Mouse (Mus musculus): ENCODE results near the gene Nr1h4. TPM values are rescaled to one million over a fixed set of nuclear protein-coding genes. Genes with fewer than 3 reads are reported as not detected.

Nr1h4 gene
- polyA plus RNA-seq, 1 experiment from 2014 or later = not detected

DNA sequence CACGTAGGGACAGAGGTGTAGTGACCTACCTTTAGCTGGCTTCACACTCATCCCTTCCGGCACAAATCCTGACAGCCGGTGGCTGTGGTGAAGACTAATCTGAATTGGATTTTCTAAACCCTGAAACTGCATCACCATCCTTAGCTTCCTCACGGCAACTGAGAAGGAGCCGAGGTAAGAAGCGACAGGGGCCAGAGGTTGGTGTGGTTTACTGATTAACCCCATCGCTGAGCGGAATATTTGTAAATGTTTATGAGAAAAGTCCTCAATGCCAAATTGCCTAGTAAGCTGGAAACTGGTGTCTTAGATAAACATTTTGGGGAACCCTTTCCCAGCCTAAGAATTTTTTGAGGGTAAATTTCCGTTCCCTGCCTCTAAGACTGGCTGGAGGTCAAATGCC is 26.9 kb downstream of the Nr1h4 start:
- H3K27ac ChIP-seq = no peak overlapping the region

DNA sequence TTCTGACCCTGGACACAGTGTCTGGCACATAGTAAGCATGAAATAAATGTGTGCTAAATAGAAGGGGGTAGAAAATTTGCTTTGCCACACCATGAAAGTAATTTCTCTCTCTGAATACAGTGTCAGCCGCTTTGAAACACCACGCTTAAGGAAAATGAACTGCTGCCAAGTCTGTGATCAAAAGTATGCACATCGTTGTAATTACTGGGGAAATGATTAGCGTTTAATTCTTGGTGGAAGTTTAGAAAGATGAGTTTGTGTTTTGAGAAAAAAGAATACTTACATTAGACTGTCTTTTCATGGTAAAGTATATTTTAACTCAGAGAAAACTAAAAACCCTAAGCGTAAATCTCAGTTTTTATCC is 27.8 kb downstream of the Nr1h4 start:
- H3K79me2 ChIP-seq (ENCODE audit: inconsistent target) = no peaks in the 10 kb centered on the region
- H3K4me3 ChIP-seq (ENCODE audit: inconsistent target) = no peak overlapping the region
- WGBS (ENCODE audit: missing documents) = 95% methylated on average over 5 of the region's 5 CpGs
- H3K36me3 ChIP-seq (ENCODE audit: inconsistent target) = no peaks in the 10 kb centered on the region
- H3K27ac ChIP-seq = no peak overlapping the region

More for the DNA sequence above, 26.9 kb downstream of the Nr1h4 start:
- no peaks in the 10 kb centered on the region for H3K79me2 ChIP-seq (ENCODE audit: inconsistent target)
- H3K36me3 ChIP-seq (ENCODE audit: inconsistent target) = no peaks in the 10 kb centered on the region
- WGBS (ENCODE audit: missing documents) = 97% methylated on average over 9 of the region's 9 CpGs
- no peak overlapping the region for H3K4me3 ChIP-seq (ENCODE audit: inconsistent target)

DNA sequence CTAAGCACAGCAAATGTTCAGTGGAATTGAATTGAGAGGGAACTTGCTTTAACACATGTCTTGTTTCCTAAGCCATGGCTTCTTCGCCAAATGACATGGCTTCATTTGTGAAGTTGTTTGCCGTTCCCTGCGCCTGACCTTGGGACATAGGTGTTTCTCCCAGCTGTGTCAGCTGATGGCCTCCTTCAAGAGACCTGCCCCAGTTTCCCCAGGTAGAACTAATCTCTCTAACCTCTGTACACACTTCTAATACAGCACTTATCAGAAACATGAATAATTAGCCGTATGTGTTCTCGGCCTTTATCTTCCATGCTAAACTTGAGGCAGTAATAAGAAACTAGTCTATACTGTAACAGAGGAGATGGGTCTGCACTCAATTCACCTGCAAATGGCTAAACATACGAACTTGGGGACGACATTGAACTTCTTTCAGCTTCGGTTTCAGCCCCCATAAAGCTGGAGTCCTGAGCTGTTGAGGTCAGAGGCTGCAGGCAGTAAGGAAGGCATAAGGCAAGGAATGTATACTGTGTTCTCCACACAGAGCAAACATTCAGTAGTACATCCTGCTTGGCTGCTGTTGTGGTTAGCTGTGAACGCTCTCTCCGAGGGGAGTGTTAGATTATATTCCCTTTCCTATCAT is 28.3 kb downstream of the Nr1h4 start:
- 94% methylated on average over 10 of the region's 10 CpGs for WGBS (ENCODE audit: missing documents)
- Histone ChIP-seq H3K27ac (no peak overlapping the region), H3K36me3 (ENCODE audit: inconsistent target) (no peaks in the 10 kb centered on the region), H3K4me3 (ENCODE audit: inconsistent target) (no peak overlapping the region), H3K79me2 (ENCODE audit: inconsistent target) (no peaks in the 10 kb centered on the region)

- Histone ChIP-seq H3K79me2 (ENCODE audit: inconsistent target) (no peaks in the 10 kb centered on the region), H3K36me3 (ENCODE audit: inconsistent target) (no peaks in the 10 kb centered on the region), H3K27ac (no peak overlapping the region), H3K4me3 (ENCODE audit: inconsistent target) (no peak overlapping the region)
- 89% methylated on average over 5 of the region's 5 CpGs for WGBS (ENCODE audit: missing documents)
These were observed 30.3 kb downstream of the Nr1h4 start for GRCm38 (mm10) chr10:89502986-89503560.

GRCm38 (mm10) chr10:89501902-89502301 is 31.5 kb downstream of the Nr1h4 start:
- WGBS (ENCODE audit: missing documents) = 94% methylated on average over 6 of the region's 6 CpGs
- no peaks in the 10 kb centered on the region for H3K79me2 ChIP-seq (ENCODE audit: inconsistent target)
- no peak overlapping the region for H3K27ac ChIP-seq
- no peaks in the 10 kb centered on the region for H3K36me3 ChIP-seq (ENCODE audit: inconsistent target)
- no peak overlapping the region for H3K4me3 ChIP-seq (ENCODE audit: inconsistent target)

DNA sequence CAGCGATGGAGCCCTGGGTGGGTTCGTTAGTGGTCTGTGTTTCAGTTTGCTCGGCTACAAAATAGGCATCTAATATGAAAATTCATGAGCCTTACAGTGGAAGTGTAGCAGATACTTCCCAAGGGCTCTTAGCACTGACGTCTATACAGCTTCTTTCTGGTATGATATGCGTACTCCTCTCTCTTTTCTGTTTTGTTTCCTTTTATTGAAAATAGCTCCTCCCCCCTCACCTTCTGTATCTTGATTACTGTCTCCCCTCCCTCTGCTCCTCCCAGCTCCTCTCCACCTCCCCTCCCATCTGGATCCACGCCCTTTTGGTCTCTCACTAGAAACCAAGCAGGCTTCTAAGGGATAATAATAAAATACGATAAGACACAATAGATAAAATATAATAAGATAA is 37.8 kb downstream of the Nr1h4 start:
- no peaks in the 10 kb centered on the region for H3K36me3 ChIP-seq (ENCODE audit: inconsistent target)
- 93% methylated on average over 7 of the region's 7 CpGs for WGBS (ENCODE audit: missing documents)
- no peak overlapping the region for H3K27ac ChIP-seq
- H3K79me2 ChIP-seq (ENCODE audit: inconsistent target) = no peaks in the 10 kb centered on the region
- no peak overlapping the region for H3K4me3 ChIP-seq (ENCODE audit: inconsistent target)

GRCm38 (mm10) chr10:89491321-89491720 is 42.1 kb downstream of the Nr1h4 start:
- no peak overlapping the region for H3K4me3 ChIP-seq (ENCODE audit: inconsistent target)
- 90% methylated on average over 3 of the region's 3 CpGs for whole genome bisulfite sequencing (ENCODE audit: missing documents)
- no peaks in the 10 kb centered on the region for H3K36me3 ChIP-seq (ENCODE audit: inconsistent target)
- H3K79me2 ChIP-seq (ENCODE audit: inconsistent target) = no peaks in the 10 kb centered on the region
- no peak overlapping the region for H3K27ac ChIP-seq

DNA sequence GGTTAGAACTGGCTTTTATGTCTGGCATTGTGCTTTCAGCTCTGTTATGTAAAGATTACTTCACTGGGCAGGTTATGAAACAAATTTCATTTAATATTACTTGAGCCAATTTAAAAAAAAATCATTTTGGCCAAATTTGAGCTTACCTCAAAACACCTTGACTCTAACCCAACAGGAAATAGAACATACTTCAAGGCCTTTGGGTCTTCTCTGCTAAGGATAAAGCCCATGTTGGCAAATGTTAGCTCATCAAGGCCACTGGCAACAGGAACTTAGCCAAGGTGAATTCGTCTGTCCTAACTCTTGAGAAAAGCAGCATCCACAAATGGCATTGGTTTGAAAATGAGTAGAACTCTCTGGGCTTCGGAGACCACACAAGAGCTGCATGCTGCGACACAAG is 43.1 kb downstream of the Nr1h4 start:
- Histone ChIP-seq H3K36me3 (ENCODE audit: inconsistent target) (no peaks in the 10 kb centered on the region), H3K27ac (no peak overlapping the region), H3K79me2 (ENCODE audit: inconsistent target) (no peaks in the 10 kb centered on the region), H3K4me3 (ENCODE audit: inconsistent target) (no peak overlapping the region)
- 98% methylated on average over 3 of the region's 3 CpGs for WGBS (ENCODE audit: missing documents)

GRCm38 (mm10) chr10:89489459-89489858 is 43.9 kb downstream of the Nr1h4 start:
- Histone ChIP-seq H3K79me2 (ENCODE audit: inconsistent target) (no peaks in the 10 kb centered on the region), H3K27ac (no peak overlapping the region), H3K4me3 (ENCODE audit: inconsistent target) (no peak overlapping the region), H3K36me3 (ENCODE audit: inconsistent target) (no peaks in the 10 kb centered on the region)
- WGBS (ENCODE audit: missing documents) = 42% methylated on average over 4 of the region's 4 CpGs

- no peaks in the 10 kb centered on the region for H3K79me2 ChIP-seq (ENCODE audit: inconsistent target)
- H3K4me3 ChIP-seq (ENCODE audit: inconsistent target) = no peak overlapping the region
- H3K27ac ChIP-seq = no peak overlapping the region
- WGBS (ENCODE audit: missing documents) = 88% methylated on average over 4 of the region's 4 CpGs
- H3K36me3 ChIP-seq (ENCODE audit: inconsistent target) = no peaks in the 10 kb centered on the region
These were observed 46.2 kb downstream of the Nr1h4 start for GRCm38 (mm10) chr10:89486995-89487742.

- H3K4me3 ChIP-seq (ENCODE audit: inconsistent target) = no peak overlapping the region
- H3K79me2 ChIP-seq (ENCODE audit: inconsistent target) = no peaks in the 10 kb centered on the region
- no peak overlapping the region for H3K27ac ChIP-seq
These were observed 48.5 kb downstream of the Nr1h4 start for GRCm38 (mm10) chr10:89484907-89485306.

GRCm38 (mm10) chr10:89483812-89484602 is 49.4 kb downstream of the Nr1h4 start:
- Histone ChIP-seq H3K36me3 (ENCODE audit: inconsistent target) (no peaks in the 10 kb centered on the region), H3K4me3 (ENCODE audit: inconsistent target) (no peak overlapping the region), H3K27ac (no peak overlapping the region), H3K79me2 (ENCODE audit: inconsistent target) (no peaks in the 10 kb centered on the region)
- WGBS (ENCODE audit: missing documents) = 96% methylated on average over 18 of the region's 18 CpGs

More at GRCm38 (mm10) chr10:89484907-89485306, 48.5 kb downstream of the Nr1h4 start:
- no peaks in the 10 kb centered on the region for H3K36me3 ChIP-seq (ENCODE audit: inconsistent target)

- Histone ChIP-seq H3K27ac (no peak overlapping the region), H3K79me2 (ENCODE audit: inconsistent target) (no peaks in the 10 kb centered on the region), H3K4me3 (ENCODE audit: inconsistent target) (no peak overlapping the region), H3K36me3 (ENCODE audit: inconsistent target) (no peaks in the 10 kb centered on the region)
- WGBS (ENCODE audit: missing documents) = 90% methylated on average over 14 of the region's 14 CpGs
These were observed 50.3 kb downstream of the Nr1h4 start for GRCm38 (mm10) chr10:89483113-89483512.

GRCm38 (mm10) chr10:89482142-89482681 is 51.2 kb downstream of the Nr1h4 start:
- Histone ChIP-seq H3K79me2 (ENCODE audit: inconsistent target) (no peaks in the 10 kb centered on the region), H3K4me3 (ENCODE audit: inconsistent target) (no peak overlapping the region), H3K27ac (no peak overlapping the region), H3K36me3 (ENCODE audit: inconsistent target) (no peaks in the 10 kb centered on the region)
- WGBS (ENCODE audit: missing documents) = 99% methylated on average over 8 of the region's 10 CpGs
